Comparison of ENCODE assay signal across 28 mouse cellular contexts in the genomic region with DNA sequence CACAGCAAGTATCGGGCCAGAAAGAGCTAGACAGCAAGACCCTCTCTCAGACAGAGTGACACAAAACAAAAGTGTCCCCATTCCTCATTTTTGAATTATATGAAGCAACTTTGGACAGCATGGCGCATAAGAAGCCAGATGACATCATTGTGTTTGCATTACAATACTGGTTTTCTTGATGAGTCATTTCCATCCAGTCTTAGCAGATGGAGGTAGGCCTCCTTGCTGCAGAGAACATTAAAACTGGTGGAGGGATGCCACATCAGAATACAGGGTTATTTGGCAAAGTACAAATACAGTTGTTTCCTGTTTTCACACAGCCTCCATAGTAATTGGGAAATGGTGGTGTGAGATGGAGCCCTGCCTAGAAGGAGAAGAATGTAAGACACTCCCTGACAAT.
DNase-seq lines count a peak whose midpoint lies in the region; ATAC-seq lines count a peak whose summit lies in the region.
"Had no signal": no experiment of that assay in that cellular context is flagged by ENCODE, and none has a peak within 500 bp of the region (broad histone marks: within the 10 kb centered on the region; RNA-seq: fewer than 3 reads in every experiment).

No protein-coding gene starts in this region.

- H3K27me3 ChIP-seq in lung, embryonic 16.5 days (ENCODE audit: control insufficient read depth, insufficient read depth, low read depth, low read length): no peaks in the 10 kb centered on the region
- H3K27me3 ChIP-seq: embryonic facial prominence, embryonic 13.5 days; forebrain, embryonic 12.5 days; forebrain, embryonic 15.5 days; heart, embryonic 12.5 days; heart, embryonic 15.5 days; hindbrain, embryonic 13.5 days; intestine, embryonic 15.5 days had no signal

- H3K36me3 ChIP-seq in lung, embryonic 16.5 days (ENCODE audit: control insufficient read depth, insufficient read depth, low read length): no peaks in the 10 kb centered on the region
- H3K36me3 ChIP-seq: embryonic facial prominence, embryonic 13.5 days; forebrain, embryonic 12.5 days; forebrain, embryonic 15.5 days; heart, embryonic 12.5 days; heart, embryonic 15.5 days; hindbrain, embryonic 10.5 days; hindbrain, embryonic 13.5 days; intestine, embryonic 15.5 days had no signal

- no peak for DNase-seq in lung, postnatal 4 days
- DNase-seq in 3T3-L1 (ENCODE audit: low read depth, low spot score) (peak; percentile 4), 416B (ENCODE audit: low read depth) (peak; percentile 8), R1 (ENCODE audit: low read depth, low spot score) (peak; percentile 1)
- no peak for DNase-seq in right cerebral cortex, postnatal 4 days
- DNase-seq in frontal cortex, postnatal 36 days (ENCODE audit: low spot score in 2 of 2): no peak
- DNase-seq: adrenal gland, postnatal 10 days; adrenal gland, postnatal 36 days; B cell, adult 2 months; cerebellum, adult 11 months; cerebellum, adult 2 months; cerebellum, adult 9-11 months; cerebellum, postnatal 25 days; gastrocnemius, postnatal 25 days; heart, adult 18-20 months; heart, postnatal 10 days; heart, postnatal 36 days had no signal

- no peak overlapping the region for H3K4me3 ChIP-seq in lung, embryonic 16.5 days (ENCODE audit: low read length)
- H3K4me3 ChIP-seq: embryonic facial prominence, embryonic 13.5 days; erythroblast, embryonic 14.5 days; forebrain, embryonic 12.5 days; forebrain, embryonic 15.5 days; heart, embryonic 12.5 days; heart, embryonic 15.5 days; hindbrain, embryonic 10.5 days; hindbrain, embryonic 13.5 days; intestine, embryonic 15.5 days had no signal

- H3K4me2 ChIP-seq in lung, embryonic 16.5 days (ENCODE audit: low read depth, low read length): no peak overlapping the region
- H3K4me2 ChIP-seq: embryonic facial prominence, embryonic 13.5 days; forebrain, embryonic 12.5 days; forebrain, embryonic 15.5 days; heart, embryonic 12.5 days; heart, embryonic 15.5 days; hindbrain, embryonic 13.5 days; intestine, embryonic 15.5 days had no signal

- H3K9ac ChIP-seq in lung, embryonic 16.5 days (ENCODE audit: low read length): no peak overlapping the region
- H3K9ac ChIP-seq: embryonic facial prominence, embryonic 13.5 days; forebrain, embryonic 12.5 days; forebrain, embryonic 15.5 days; heart, embryonic 12.5 days; heart, embryonic 15.5 days; hindbrain, embryonic 13.5 days; intestine, embryonic 15.5 days had no signal

- no peaks in the 10 kb centered on the region for H3K4me1 ChIP-seq in lung, embryonic 16.5 days (replicated peaks; ENCODE audit: control insufficient read depth, insufficient read depth, low read length)
- H3K4me1 ChIP-seq: embryonic facial prominence, embryonic 13.5 days; forebrain, embryonic 12.5 days; forebrain, embryonic 15.5 days; heart, embryonic 12.5 days; heart, embryonic 15.5 days; hindbrain, embryonic 10.5 days; hindbrain, embryonic 13.5 days; intestine, embryonic 15.5 days had no signal

- ATAC-seq in lung, embryonic 16.5 days (ENCODE audit: low read depth): peak; percentile 49; the same call in 1 of the 2 replicates
- ATAC-seq: forebrain, embryonic 15.5 days; hindbrain, embryonic 16.5 days; intestine, embryonic 15.5 days had no signal

- no peak overlapping the region for H3K27ac ChIP-seq in lung, embryonic 16.5 days (ENCODE audit: low read length)
- H3K27ac ChIP-seq: embryonic facial prominence, embryonic 13.5 days; forebrain, embryonic 12.5 days; forebrain, embryonic 15.5 days; heart, embryonic 15.5 days; hindbrain, embryonic 10.5 days; hindbrain, embryonic 13.5 days; intestine, embryonic 15.5 days had no signal

- no peaks in the 10 kb centered on the region for H3K9me3 ChIP-seq in lung, embryonic 16.5 days (ENCODE audit: control insufficient read depth, low read length)
- H3K9me3 ChIP-seq: embryonic facial prominence, embryonic 13.5 days; forebrain, embryonic 12.5 days; forebrain, embryonic 15.5 days; heart, embryonic 12.5 days; heart, embryonic 15.5 days; hindbrain, embryonic 10.5 days; hindbrain, embryonic 13.5 days; intestine, embryonic 15.5 days had no signal

- 83% methylated on average over 2 of the region's 2 CpGs for WGBS in lung, embryonic 16.5 days

Comparison
In these comparisons a context has a peak if more than half of its experiments do, and no peak if none do; other contexts are left out.
1. DNase-seq: peak in 3T3-L1 (single experiment), 416B (single experiment) and R1 (single experiment); none in lung, postnatal 4 days (0 of 2), right cerebral cortex, postnatal 4 days (single experiment) and frontal cortex, postnatal 36 days (0 of 2).